Mouse (Mus musculus) c-Kit-positive CD71-positive TER-119-negative erythroid progenitor cells, embryonic 14.5 days (primary cell): ENCODE results near the gene Atp13a2.
A peak's percentile ranks its signal among the peaks of the same experiment; 100 is the strongest.

ENCODE experiments used
- DNase-seq: peaks from one replicate; pipeline ENCODE4 v3.0.0-alpha.2; 2013; ENCODE audit warnings: low read depth

Gene Atp13a2

GRCm38 (mm10) chr4:140962207-140962909 is 24.3 kb upstream of the Atp13a2 start:
- no peak for DNase-seq

GRCm38 (mm10) chr4:140962950-140963349 is 23.7 kb upstream of the Atp13a2 start:
- peak; percentile 57 for DNase-seq

GRCm38 (mm10) chr4:140963941-140964597 is 22.6 kb upstream of the Atp13a2 start:
- DNase-seq, result no peak

- peak; percentile 60 for DNase-seq
These were observed 22.1 kb upstream of the Atp13a2 start for GRCm38 (mm10) chr4:140964620-140965019.

DNA sequence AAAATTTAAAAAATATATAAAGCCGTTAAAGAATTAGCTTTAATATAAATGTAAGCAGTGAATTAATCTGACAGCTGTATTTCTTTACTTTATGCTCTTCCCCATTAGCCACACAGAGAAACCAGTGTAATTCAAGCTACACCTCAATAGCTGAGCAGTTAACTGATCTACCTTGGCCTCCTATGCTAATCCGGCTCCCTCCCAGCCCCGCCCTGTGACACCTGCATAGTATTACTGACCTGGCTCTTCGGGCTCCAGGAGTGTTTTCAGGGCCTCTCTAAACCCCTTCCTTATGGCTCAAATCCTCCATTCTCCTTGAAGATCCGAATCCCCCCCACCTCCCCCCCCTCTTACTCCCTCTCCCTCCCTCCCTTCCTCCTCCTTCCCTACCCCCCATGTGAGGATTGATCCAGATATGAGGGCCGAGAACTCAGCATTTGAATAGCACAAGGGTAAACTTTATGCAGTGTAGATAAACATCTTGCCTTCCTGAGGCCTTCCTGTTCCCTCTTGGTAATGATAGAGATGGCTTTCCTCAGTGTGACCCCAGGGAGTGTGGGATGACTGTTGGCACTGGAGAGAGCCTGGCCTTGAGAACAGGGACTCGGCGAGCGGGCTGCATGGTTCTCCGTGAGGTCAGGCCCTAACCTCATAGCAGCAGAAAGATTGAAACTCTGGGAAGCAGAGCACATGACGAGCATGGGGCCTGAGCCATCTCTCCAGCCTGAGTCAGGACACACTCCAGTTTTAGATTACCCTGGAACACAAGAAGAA is 19.1 kb upstream of the Atp13a2 start:
- DNase-seq, result no peak

- no peak for DNase-seq
These were observed 15.0 kb upstream of the Atp13a2 start for GRCm38 (mm10) chr4:140971691-140972090.

- no peak for DNase-seq
These were observed 12.3 kb upstream of the Atp13a2 start for GRCm38 (mm10) chr4:140974408-140974807.

- DNase-seq, result no peak
These were observed 11.3 kb upstream of the Atp13a2 start for GRCm38 (mm10) chr4:140975356-140975755.

DNA sequence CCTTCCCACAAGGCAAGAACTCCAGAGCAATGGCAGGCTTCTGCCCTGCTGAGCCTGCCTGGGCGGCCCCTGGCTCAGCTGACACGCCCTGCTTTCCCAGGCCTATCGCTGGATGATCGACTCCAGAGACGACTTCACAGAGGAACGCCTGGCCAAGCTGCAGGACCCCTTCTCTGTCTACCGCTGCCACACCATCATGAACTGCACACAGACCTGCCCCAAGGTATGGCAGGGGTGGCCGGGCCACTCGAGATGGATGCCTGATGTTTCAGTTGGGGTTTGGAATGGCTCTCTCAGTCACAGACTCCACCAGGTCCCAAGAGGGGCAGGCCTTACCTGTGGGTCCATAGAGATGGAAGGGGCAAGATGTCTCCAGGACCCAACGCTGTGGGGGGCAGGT is 9.4 kb upstream of the Atp13a2 start:
- DNase-seq, result no peak

- no peak for DNase-seq
These were observed 8.6 kb upstream of the Atp13a2 start for GRCm38 (mm10) chr4:140977886-140978692.

DNA sequence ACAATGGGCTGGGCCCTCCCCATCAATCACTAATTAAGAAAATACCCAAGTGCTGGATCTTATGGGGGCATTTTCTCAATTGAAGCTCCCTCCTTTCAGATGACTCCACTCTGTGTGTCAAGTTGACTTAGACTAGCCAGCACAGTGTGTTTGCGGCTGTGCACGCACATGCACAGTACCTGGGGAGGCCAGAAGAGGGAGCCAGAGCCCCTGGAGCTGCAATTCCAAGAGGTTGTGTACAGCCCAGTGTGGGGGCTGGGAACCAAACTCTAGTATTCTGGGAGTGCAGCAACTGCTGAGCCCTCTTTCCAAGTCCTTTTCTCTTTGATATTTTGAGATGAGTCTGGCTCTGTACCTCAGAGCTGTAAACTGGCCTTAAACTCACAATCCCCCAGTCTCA is 5.1 kb upstream of the Atp13a2 start:
- no peak for DNase-seq

DNA sequence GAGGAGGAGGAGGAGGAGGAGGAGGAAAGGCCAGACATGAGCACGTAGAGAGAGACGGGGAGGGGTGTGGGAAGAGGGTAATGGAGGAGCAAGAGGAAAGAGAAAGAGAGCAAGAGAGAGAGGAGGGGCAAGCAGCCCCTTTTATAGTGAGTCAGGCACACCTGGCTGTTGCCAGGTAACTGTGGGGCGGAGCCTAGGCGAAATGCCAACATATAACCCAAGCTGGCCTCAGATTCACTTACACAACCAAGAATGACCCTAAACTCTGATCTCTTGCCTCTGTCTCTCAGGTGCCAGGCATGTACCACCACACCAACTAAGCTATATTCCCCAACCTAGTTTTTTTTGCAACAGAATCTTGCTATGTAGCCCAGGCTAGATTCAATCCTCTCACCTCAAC is 3.9 kb upstream of the Atp13a2 start:
- no peak for DNase-seq

- no peak for DNase-seq
These were observed 3.2 kb upstream of the Atp13a2 start for GRCm38 (mm10) chr4:140983442-140983841.

DNA sequence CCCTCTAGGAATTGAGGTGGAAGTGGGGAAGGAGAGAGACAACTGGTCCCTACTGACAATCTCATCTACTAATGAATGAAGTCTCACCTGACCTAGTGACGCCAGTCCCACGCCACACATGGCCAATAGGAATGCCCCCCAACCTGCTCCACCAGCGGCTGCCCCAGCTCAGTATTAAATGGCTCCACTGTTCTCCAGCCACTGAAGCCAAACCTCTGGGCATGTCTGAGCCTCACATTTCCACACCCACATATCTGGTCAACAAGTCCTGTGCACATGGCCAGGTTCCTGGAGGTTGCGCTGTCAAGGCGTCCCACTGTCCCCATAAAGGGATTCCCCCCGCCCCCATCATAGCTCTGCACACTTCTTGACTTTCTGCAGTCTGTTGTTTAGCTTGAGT is 2.1 kb upstream of the Atp13a2 start:
- no peak for DNase-seq

DNA sequence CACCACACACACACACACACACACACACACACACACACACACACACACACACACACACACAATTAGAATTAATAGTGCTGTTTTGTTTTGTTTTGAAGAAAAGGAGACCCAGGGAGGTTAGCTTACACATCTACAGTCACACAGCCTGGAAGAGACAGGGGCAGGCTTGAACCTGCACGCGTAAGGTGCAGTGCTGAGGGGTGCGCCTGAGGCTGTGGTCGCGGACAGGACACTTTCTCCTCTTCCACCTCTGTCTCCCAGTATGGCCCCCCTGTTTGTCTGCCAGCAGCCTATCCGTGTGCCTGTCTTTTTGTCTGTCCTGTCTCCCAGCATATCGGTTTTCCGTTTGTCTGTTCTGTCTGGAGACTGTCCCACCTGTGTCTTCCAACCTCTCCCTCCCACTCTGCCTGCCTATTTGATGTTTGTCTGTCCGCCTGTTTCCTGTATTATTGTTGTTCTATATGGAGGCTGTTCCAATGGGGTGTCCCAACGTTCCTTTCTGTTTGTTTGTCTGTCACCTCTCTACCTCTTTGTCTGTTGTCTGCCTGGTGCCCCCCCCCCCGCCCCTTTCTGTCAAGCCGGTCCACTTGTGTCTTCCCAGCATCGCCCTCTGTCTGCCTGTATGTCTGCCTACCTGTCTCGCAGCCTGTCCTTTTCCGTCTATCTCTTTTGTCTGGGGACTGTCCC is 506 bp upstream of the Atp13a2 start:
- DNase-seq, result no peak

- no peak for DNase-seq
These were observed 803 bp downstream of the Atp13a2 start for GRCm38 (mm10) chr4:140987476-140987875.

GRCm38 (mm10) chr4:140988706-140989290 is 2.1 kb downstream of the Atp13a2 start:
- no peak for DNase-seq

DNA sequence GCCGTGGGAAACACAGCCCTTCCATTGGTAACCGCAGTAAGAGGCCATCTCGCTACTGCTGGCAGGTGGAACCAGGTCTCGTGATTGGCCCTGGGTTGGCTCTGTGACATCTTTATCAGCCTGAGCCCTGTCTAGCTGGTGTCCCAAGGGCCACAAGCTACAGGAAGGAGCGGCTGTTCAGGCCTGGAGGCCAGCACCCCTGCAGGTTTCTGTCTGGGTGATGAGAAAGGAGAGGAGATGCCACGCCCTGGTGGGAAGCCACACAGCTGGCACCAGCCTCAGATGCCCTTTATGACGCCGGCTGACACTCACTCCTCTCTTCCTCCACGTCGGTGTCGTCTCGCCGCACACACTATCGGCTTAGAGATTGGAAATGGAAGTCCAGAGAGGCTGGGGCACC is 2.8 kb downstream of the Atp13a2 start:
- DNase-seq, result no peak

GRCm38 (mm10) chr4:140992215-140992614 is 5.5 kb downstream of the Atp13a2 start:
- DNase-seq, result no peak

- DNase-seq, result no peak
These were observed 7.2 kb downstream of the Atp13a2 start for GRCm38 (mm10) chr4:140993846-140994245.

DNA sequence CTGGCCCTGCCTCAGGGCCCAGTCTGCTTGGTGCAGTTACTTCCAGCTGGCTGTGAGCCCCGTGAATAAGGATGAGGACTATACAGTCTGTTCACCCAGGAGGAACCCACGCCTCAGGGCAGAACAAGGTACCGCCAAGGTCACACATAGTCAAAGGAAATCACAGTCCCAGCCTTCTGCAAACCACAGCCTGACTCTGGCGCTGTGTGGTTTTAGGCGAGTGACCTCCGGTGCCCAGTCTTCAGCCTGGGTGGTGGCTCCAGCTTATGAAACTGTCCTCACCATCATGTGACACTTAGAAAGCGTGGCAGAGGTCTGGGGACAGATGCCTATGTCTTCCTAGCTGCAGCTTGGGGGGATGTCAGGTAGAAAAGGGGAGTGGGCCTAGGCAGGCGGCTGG is 9.1 kb downstream of the Atp13a2 start:
- DNase-seq, result no peak
